Mouse (Mus musculus) splenic B cell, adult 2 months (primary cell): ENCODE measurements around the gene Vsig10l.

Source experiments
- DNase-seq: peaks from one replicate; pipeline ENCODE4 v3.0.0-alpha.2; 2011; ENCODE audit warnings: low read depth, low spot score
- H3K27me3 ChIP-seq: 2 replicates; pipeline ENCODE4 v1.6.1; 2012; ENCODE audit warnings: mild to moderate bottlenecking, low read length, moderate library complexity, mixed read lengths; ENCODE audit not compliant: control insufficient read depth, poor library complexity, insufficient read depth, severe bottlenecking
- H3K36me3 ChIP-seq: 2 replicates; pipeline ENCODE4 v1.6.1; 2012; ENCODE audit warnings: mild to moderate bottlenecking, low read length, moderate library complexity, mixed read lengths; ENCODE audit not compliant: control insufficient read depth, poor library complexity, insufficient read depth, severe bottlenecking

Gene Vsig10l

DNA sequence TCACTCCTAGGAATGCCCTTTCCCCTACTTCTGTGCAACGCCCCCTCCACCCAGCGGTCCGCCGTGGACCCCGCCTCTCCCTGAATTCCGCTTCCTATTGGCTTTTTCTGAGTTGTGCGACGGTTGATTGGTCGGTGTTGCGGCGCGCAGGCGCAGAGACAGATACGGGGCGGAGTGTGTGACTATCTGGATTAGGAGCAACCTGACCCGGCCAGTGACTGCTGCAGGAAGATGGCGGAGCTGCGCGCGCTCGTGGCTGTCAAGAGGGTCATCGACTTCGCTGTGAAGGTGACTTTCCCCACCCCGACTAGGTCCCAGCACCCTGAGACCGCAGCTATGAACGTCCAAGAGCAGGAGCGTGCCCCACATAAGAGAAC lies 19.0 kb upstream of the Vsig10l start, which contains the start of the genes Etfb and Gm45233:
Gene Etfb (plus strand): TSS at position 167 of the 377 bp plus-strand sequence.
Gene Gm45233 (plus strand): TSS at position 212 of the 377 bp plus-strand sequence.
- H3K36me3 ChIP-seq: no peaks in the 10 kb centered on the region
- H3K27me3 ChIP-seq: no peaks in the 10 kb centered on the region
- DNase-seq: peak; percentile 94

GRCm38 (mm10) chr7:43447801-43448200 lies 15.2 kb upstream of the Vsig10l start:
- Histone ChIP-seq H3K27me3 (no peaks in the 10 kb centered on the region), H3K36me3 (no peaks in the 10 kb centered on the region)
- DNase-seq: no peak

GRCm38 (mm10) chr7:43448246-43448645 lies 14.7 kb upstream of the Vsig10l start:
- Histone ChIP-seq H3K36me3 (no peaks in the 10 kb centered on the region; the same call in 1 of the 2 replicates), H3K27me3 (no peaks in the 10 kb centered on the region)
- no peak for DNase-seq

GRCm38 (mm10) chr7:43449811-43450210 lies 13.1 kb upstream of the Vsig10l start:
- DNase-seq: no peak
- Histone ChIP-seq H3K36me3 (peaks cover 2% of the 10 kb centered on the region), H3K27me3 (no peaks in the 10 kb centered on the region)

DNA sequence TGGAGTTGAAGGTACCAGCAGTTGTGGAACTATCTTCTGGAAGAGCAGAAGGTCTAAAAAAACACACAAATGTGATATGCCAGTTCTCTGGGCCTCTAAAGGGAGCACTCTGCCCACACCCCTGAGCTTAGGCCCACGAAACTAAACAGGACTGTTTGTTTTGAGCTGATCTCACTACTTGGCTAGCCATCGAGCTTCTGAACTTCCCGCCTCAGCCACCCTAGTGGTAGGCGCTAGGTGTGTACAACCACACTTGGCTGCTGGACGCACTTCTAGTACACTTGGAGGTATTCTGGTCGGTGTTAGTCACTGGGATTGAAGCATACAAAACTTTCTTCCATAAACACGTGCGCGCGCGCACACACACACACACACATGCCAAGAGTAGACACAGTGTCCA lies 11.2 kb upstream of the Vsig10l start:
- H3K36me3 ChIP-seq: peaks cover 2% of the 10 kb centered on the region
- no peak for DNase-seq
- H3K27me3 ChIP-seq: no peaks in the 10 kb centered on the region

DNA sequence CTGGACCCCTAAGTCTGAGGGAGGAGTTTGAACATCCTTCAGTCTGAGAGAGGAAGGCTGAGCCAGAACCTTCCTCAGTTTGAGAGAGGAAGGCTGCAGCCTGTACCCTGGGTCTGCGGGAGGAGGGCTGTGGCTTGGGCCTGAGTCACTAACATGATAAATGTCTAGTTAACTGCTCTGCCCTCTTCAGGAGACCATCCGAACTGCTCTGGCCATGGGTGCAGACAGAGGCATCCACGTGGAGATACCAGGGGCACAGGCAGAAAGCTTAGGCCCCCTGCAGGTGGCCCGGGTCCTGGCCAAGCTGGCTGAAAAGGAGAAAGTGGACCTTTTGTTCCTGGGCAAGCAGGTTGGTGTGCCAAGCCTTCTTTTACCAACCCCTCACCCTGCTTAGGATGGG lies 10.3 kb upstream of the Vsig10l start:
- Histone ChIP-seq H3K27me3 (no peaks in the 10 kb centered on the region), H3K36me3 (peaks cover 2% of the 10 kb centered on the region)
- DNase-seq: peak; percentile 77

DNA sequence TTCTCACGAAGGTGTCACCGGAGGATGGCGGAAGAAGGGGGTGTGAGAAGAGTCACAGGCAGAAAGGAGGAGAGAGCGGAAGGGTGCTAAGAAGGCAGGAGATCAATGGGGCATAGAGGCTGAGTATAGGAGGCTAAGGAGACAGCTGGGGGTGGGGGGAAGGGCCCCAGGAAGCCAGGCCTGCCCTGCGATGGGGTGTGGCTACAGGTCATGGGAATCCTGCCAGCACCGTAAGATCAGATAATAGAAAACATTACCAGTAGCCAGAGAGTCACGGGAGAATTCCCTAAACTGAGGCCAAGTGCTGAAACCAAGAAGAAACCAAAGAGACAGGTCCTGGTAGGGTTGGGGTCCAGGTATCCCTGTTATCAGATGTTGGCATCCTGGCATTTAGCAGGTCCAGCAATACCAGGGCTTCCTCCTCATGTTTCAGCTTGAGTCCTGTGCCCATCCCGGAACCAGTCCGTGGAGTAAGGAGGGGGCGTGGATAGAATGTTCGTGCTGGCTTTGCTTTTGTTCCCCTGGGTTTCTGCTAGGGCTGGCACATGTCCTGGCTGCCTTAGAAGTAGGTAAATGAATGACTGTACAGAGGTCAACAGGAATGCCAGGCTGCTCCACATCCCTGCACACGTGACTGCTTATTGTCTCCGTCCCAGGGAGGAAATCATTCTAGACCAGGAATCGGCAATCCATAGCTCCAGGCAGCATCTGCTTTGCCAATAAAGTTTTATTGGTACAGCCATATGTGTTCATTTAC lies 9.2 kb upstream of the Vsig10l start:
- H3K36me3 ChIP-seq: peaks cover 2% of the 10 kb centered on the region
- no peaks in the 10 kb centered on the region for H3K27me3 ChIP-seq
- no peak for DNase-seq

DNA sequence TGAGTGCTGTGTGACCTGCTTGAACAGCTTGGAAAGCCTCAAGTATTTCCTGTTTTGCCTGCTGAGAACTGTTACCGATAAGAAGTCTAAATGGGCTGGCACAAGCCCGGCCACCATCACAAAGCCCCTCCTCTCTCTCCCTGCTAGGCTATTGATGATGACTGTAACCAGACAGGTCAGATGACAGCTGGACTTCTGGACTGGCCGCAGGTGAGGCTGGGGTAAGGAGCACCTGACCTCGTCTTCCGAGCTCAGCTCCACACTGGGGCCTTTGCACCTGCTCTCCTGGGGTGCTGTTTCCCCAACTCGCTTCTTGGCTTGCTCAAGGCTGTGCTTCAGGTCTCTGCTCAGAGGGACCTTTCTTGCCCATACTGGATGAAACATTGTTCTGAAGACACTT lies 8.6 kb upstream of the Vsig10l start:
- H3K27me3 ChIP-seq: no peaks in the 10 kb centered on the region
- DNase-seq: no peak
- H3K36me3 ChIP-seq: peaks cover 2% of the 10 kb centered on the region

DNA sequence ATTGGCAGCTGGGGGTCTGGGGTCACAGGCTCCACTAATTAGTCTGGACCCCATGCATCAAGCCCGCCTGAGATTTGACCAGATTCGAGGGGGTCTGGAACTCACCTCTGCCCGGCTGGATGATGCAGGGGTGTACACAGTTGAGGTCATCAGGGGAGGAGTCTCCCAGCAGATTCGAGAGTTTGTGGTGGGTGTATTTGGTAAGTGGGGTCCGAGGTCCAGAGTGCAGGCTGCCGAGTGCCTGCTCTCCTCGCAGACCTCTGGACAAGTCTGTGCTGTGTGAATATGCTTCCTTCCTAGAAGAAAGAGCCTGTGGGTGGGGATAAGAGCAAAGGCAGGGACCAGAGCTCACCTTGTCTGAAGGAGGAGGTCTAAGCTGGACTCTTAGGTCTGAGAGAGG lies 1.0 kb downstream of the Vsig10l start:
- H3K36me3 ChIP-seq: no peaks in the 10 kb centered on the region
- H3K27me3 ChIP-seq: no peaks in the 10 kb centered on the region
- no peak for DNase-seq

- no peaks in the 10 kb centered on the region for H3K36me3 ChIP-seq
- no peaks in the 10 kb centered on the region for H3K27me3 ChIP-seq
- DNase-seq: peak; percentile 72
These were observed 2.0 kb downstream of the Vsig10l start for GRCm38 (mm10) chr7:43464864-43465343.

- H3K27me3 ChIP-seq: no peaks in the 10 kb centered on the region
- DNase-seq: peak; percentile 97
- H3K36me3 ChIP-seq: no peaks in the 10 kb centered on the region
These were observed 2.6 kb downstream of the Vsig10l start for GRCm38 (mm10) chr7:43465344-43466098.

GRCm38 (mm10) chr7:43466099-43466694 lies 3.2 kb downstream of the Vsig10l start:
- DNase-seq: peak; percentile 86
- no peaks in the 10 kb centered on the region for H3K27me3 ChIP-seq
- H3K36me3 ChIP-seq: no peaks in the 10 kb centered on the region

DNA sequence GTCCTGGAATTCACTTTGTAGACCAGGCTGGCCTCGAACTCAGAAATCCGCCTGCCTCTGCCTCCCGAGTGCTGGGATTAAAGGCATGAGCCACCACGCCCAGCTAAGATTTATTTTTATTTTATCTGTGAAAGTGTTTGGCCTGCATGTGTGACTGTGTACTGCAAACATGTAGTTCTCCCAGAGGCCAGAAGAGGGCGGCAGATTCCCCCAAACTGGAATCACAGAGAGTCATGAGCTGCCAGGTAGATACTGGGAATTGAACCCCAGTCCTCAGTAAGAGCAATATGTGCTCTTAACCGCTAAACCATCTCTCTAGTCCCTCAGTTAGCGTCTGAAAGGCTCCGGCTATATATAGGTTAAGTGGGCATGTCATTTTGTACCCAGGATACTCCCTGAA lies 7.4 kb downstream of the Vsig10l start:
- Histone ChIP-seq H3K27me3 (no peaks in the 10 kb centered on the region; the same call in 1 of the 2 replicates), H3K36me3 (no peaks in the 10 kb centered on the region)
- DNase-seq: peak; percentile 80

DNA sequence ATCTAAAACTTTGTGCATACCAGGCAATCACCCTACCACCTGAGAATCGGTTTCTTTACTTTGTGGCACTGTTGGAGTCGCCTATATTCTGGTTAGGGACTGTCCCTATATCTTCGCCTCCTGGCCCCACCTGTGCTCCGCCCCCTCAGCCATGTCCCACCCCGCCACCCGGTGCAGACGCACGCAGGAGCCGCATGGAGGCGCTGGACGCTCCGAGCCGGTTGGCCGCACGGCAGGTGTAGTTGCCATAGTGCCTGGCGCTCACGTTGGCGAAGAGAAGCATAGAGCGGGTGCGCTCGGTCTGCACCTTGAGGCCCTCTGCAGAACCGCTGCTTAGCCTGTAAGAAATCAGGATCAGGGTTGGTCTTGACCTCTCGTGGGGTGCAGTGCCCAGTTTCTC lies 12.8 kb downstream of the Vsig10l start:
- DNase-seq: peak; percentile 64
- Histone ChIP-seq H3K36me3 (no peaks in the 10 kb centered on the region), H3K27me3 (no peaks in the 10 kb centered on the region; the same call in 1 of the 2 replicates)

DNA sequence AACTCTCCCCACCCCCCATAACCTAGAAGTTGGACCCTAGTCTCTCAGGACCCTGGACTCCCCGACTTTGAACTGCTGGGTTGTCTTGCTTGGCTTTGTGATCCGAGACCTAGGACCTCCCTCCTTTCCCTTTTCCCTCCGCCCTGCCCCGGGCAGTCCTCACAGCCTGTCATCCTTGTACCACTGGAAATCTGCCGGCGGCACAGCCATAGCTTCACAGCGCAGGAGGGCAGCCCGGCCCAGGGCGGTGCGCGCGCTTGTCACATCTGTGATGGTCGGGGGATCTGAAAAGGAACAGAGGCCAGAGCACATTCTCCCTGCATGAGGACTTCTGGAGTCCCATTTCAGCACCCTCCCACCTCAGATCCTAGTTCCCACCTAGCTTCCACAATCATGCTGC lies 13.4 kb downstream of the Vsig10l start:
- Histone ChIP-seq H3K36me3 (no peaks in the 10 kb centered on the region), H3K27me3 (no peaks in the 10 kb centered on the region; the same call in 1 of the 2 replicates)
- DNase-seq: no peak
